Mouse (Mus musculus): ENCODE data around the gene Pcsk1n.

Pcsk1n gene

GRCm38 (mm10) chrX:7947108-7947899 lies 27.7 kb downstream of the Pcsk1n start, which contains the start of gene Hdac6:
Hdac6 (minus strand) TSS chrX:7947889.
- DNase-seq (ENCODE audit: low read depth, low spot score), result no peak

DNA sequence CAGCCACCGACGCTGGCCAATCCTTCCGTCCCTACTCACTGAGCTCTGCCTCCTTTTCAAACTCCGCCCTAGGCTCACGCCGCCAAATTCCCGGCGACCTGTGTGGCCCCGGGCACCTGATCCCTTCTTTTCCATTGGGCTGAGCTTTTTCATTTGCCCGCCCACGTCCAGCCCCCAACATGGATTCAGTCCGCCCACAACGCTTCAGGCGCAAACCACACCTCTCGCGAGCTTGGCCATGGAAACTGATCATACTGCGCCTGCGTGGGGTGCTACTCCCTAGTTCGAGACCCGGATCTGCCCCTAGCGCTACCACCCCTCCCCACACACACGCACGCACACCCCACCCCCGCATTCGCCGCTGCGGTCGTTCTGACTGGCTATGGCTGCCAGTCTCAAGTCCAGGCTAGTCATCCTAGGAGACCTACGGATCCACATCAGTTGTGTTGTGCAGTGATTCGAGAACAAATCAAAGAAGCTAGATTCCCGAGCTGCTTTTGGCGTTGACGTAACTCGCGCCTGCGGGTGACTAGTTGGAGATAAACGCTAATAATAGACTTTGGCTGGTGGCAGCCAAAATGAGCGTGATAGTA lies 28.4 kb downstream of the Pcsk1n start:
- peak; percentile 94 for DNase-seq (ENCODE audit: low read depth, low spot score)

- DNase-seq (ENCODE audit: low read depth, low spot score), result no peak
These were observed 30.5 kb downstream of the Pcsk1n start for GRCm38 (mm10) chrX:7950091-7950490.

DNA sequence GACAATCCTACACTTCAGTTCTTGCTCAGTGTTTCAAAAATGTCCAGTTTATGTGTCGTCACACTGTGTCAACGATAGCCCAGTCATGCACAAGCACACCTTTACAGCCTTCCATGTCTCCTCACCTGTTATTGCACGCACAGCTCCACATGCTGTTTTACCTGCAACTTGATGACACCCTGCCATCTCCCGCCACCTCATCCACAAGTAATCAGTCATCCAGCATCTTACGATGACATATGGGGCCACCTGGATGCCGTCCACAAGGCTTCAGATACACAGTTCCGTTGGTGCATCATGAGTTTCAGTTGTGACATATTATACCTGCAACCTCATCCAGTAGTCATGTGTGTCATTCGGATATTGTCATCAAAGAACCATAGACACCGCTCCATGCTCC lies 39.2 kb downstream of the Pcsk1n start:
- DNase-seq (ENCODE audit: low read depth, low spot score), result no peak

DNA sequence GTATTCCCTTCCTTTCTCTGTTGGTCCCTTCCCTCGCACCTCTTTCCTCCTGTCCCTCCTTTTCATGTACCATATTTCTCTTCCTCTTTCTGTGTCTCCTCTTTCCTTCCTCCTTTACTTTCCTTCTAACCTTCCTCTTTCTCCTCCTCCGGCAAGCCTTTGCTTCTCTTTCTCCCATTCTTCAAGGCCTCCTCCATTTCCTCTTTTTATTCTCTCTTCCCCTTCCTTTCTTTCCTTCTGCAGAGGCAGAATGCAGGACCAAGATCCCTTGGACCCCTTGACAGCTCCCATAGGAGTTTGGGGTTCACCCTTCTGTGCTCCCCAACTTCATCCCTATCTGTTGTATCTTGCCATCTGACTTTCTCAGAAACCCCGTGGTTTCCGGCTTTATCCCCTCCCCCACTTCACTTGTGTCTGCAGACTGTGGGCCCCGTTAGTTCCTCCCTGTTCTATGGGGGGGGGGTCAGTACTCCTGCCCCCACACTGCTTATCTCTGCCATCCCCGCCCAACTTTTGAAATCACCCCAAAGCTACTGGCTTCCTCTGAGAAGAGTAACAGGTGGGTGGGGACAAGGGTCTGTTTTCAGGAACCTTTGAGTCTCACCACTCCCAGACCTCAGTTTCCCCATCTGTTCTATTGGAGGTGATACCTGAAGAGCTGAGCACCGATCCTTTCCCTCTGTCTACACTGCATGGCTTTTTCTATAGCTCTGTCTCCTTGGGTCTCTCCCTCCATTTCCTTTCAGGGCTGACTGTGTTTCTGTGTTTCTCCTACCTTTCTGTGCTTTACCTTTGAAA lies 44.4 kb downstream of the Pcsk1n start:
- DNase-seq (ENCODE audit: low read depth, low spot score), result peak; percentile 53

- DNase-seq (ENCODE audit: low read depth, low spot score), result no peak
These were observed 46.5 kb downstream of the Pcsk1n start for GRCm38 (mm10) chrX:7966161-7966560.

DNA sequence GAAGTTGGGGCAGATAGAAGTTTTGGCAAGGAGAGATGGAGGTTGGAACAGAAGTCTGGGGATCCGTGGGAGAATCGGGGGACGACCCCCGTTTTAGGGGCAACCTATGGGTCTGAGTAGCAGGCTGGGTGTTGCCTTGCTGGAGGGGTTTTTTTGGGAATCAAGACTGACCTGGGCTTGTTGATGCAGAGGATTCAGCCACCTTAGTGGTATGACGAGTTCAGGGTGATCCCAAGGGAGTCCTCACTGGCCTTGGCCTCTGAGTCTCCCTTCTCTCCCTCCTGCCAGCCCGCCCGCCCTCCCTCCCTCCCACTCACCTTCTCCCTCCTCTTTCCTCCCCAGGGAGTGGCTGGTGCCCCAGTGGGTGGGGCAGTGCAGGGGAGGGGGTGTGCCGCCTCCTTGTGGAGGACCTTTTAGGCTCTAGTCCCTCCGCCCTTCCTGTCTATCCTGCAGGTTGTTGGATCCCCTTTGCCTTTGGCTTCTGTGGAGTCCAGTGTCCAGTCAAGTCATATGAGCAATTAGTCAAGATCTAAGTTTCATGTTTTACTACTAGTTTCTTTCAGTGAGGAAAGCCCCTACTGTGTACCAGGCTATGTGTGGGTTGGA lies 48.1 kb downstream of the Pcsk1n start:
- no peak for DNase-seq (ENCODE audit: low read depth, low spot score)

GRCm38 (mm10) chrX:7968226-7968625 lies 48.6 kb downstream of the Pcsk1n start:
- DNase-seq (ENCODE audit: low read depth, low spot score), result no peak

- DNase-seq (ENCODE audit: low read depth, low spot score), result no peak
These were observed 49.3 kb downstream of the Pcsk1n start for GRCm38 (mm10) chrX:7968899-7969298.

- DNase-seq (ENCODE audit: low read depth, low spot score), result no peak
These were observed 51.7 kb downstream of the Pcsk1n start for GRCm38 (mm10) chrX:7971292-7971691.
